ENCODE assay signal across 21 mouse cellular contexts in genomic region chr4:58269961-58270360, GRCm38 (mm10). TPM values are rescaled to one million over a fixed set of nuclear protein-coding genes. Genes with fewer than 3 reads are reported as not detected.
"Had no signal": no experiment of that assay in that cellular context is flagged by ENCODE, and none has a peak within 500 bp of the region (broad histone marks: within the 10 kb centered on the region; RNA-seq: fewer than 3 reads in every experiment).

No protein-coding gene starts in this region.

- DNase-seq: liver, postnatal 0 days; lung, adult 2 months; lung, postnatal 14 days; lung, postnatal 36 days; right cerebral cortex, postnatal 14 days; thymus, adult 2 months; thymus, postnatal 25 days; thymus, postnatal 4 days had no signal

- H3K36me3 ChIP-seq: lung, embryonic 15.5 days; midbrain, embryonic 13.5 days; midbrain, embryonic 15.5 days; neural tube, embryonic 13.5 days; neural tube, embryonic 15.5 days; stomach, embryonic 15.5 days had no signal

- ATAC-seq: liver, postnatal 0 days; lung, postnatal 0 days; midbrain, embryonic 13.5 days; midbrain, embryonic 15.5 days had no signal

- H3K4me1 ChIP-seq: midbrain, embryonic 13.5 days; midbrain, embryonic 15.5 days; neural tube, embryonic 13.5 days; stomach, embryonic 15.5 days had no signal

- H3K9ac ChIP-seq: liver, postnatal 0 days; lung, embryonic 15.5 days; midbrain, embryonic 13.5 days; midbrain, embryonic 15.5 days; neural tube, embryonic 13.5 days; neural tube, embryonic 15.5 days; stomach, embryonic 15.5 days had no signal

- H3K9me3 ChIP-seq: lung, embryonic 15.5 days; megakaryocyte, embryonic 14.5 days; midbrain, embryonic 13.5 days; midbrain, embryonic 15.5 days; neural tube, embryonic 13.5 days; neural tube, embryonic 15.5 days; stomach, embryonic 15.5 days had no signal

- H3K27ac ChIP-seq: lung, embryonic 15.5 days; macrophage; midbrain, embryonic 13.5 days; midbrain, embryonic 15.5 days; neural tube, embryonic 13.5 days; neural tube, embryonic 15.5 days; stomach, postnatal 0 days had no signal

- H3K4me3 ChIP-seq: lung, embryonic 15.5 days; megakaryocyte, embryonic 14.5 days; midbrain, embryonic 13.5 days; midbrain, embryonic 15.5 days; neural tube, embryonic 13.5 days; neural tube, embryonic 15.5 days; stomach, embryonic 15.5 days had no signal

- H3K27me3 ChIP-seq: lung, embryonic 15.5 days; megakaryocyte, embryonic 14.5 days; midbrain, embryonic 13.5 days; midbrain, embryonic 15.5 days; neural tube, embryonic 13.5 days; neural tube, embryonic 15.5 days; stomach, embryonic 15.5 days had no signal

- H3K4me2 ChIP-seq: lung, embryonic 15.5 days; midbrain, embryonic 11.5 days; midbrain, embryonic 13.5 days; midbrain, embryonic 15.5 days; neural tube, embryonic 13.5 days; neural tube, embryonic 15.5 days; stomach, embryonic 15.5 days had no signal

RNA-seq across cellular contexts. Expression of gene Musk, which starts 15.8 kb away (rescaled TPM):
- total RNA-seq: monocyte, adult 5-6 weeks had no signal
- polyA plus RNA-seq: lung, postnatal 0 days; macrophage; midbrain, embryonic 11.5 days; midbrain, embryonic 13.5 days; midbrain, embryonic 15.5 days; spleen, adult 2 months had no signal
